Mouse (Mus musculus): ENCODE measurements at regions not wholly inside any gene's neighbourhood (a gene's known extent, or its start where the extent isn't known, plus 50 kb on each side); places are given as distances from the start of the nearest gene placed in this dataset.

DNA sequence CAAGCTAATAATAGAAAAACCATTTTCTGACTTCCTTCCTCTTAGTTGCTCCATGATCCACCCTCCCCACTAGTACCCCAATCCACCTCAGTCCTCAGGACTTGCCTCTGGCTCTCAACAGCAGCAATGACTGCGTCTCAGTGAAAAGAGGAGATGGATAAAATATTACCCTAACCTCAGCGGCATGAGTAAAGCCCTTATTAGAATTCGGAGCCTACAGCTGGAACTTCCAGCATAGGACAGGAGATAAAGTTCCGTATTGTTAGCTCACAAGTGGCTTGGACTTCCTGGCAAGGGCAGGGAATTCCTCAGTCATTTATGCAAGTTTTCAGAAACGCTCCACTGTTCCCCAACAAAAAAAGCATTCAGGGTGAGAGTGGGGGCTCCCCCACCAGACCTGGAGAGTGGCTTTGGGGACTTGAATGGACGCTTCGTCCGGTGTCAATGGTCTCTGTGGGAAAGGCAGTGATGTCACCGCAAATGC lies 106.2 kb upstream of the Pabpc6 start:
- no peak overlapping the region for H3K4me3 ChIP-seq (replicated peaks)
- WGBS = 43% methylated on average over 9 of the region's 9 CpGs
- no peak overlapping the region for H3K27ac ChIP-seq (replicated peaks)
- H3K4me1 ChIP-seq = no peaks in the 10 kb centered on the region
- no peaks in the 10 kb centered on the region for H3K27me3 ChIP-seq
- ATAC-seq (ENCODE audit: insufficient number of reproducible peaks, low FRiP score, low TSS enrichment, low read depth) = no peak
- no peaks in the 10 kb centered on the region for H3K36me3 ChIP-seq
- H3K9ac ChIP-seq = no peak overlapping the region
- no peaks in the 10 kb centered on the region for H3K9me3 ChIP-seq (replicated peaks)
- H3K4me2 ChIP-seq (replicated peaks) = no peak overlapping the region

DNA sequence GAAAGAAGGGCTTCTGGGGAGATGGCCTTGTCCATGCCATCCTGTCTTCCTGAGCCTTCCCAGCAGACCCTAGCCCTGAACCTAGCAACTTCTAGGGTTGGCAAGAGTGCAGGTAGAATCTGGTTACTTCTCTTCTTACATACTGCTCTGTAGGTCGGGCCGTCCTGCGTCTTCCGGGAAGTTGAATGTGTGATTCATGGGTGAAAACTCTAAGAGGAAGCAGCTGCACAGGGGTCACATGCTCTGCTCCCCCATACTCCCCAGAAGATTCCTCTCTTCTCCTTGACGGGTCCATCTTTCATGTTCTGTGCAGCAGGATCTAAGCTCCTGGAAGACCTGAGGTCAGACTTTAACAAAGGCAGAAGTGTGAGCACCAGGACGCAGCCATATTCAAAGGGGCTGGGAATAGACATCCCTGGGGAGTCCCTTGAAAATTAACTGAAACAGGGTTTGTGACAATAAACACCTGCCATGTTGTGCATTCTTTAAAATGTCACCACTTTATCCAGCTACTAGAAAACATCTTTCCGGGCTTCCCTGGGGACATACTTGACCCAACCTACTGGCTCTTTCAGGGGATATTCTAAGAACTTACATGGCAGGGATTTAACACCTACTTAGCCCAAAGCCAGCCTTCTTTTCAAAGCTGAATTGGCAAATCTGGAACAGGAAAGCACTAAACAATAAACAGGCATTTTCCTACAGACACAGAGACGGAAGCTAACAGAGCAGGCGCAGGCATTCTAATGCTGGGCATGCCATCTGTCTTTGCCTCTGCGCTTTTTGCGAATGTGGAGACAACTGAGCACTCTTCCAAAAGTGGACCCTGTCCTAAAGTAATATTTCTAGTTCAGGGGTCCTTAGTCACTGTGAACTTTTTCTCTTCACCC lies 105.5 kb upstream of the Pabpc6 start:
- Histone ChIP-seq H3K9me3 (replicated peaks) (no peaks in the 10 kb centered on the region), H3K4me2 (replicated peaks) (no peak overlapping the region), H3K36me3 (no peaks in the 10 kb centered on the region), H3K9ac (no peak overlapping the region), H3K27me3 (no peaks in the 10 kb centered on the region), H3K4me1 (no peaks in the 10 kb centered on the region), H3K4me3 (replicated peaks) (no peak overlapping the region), H3K27ac (replicated peaks) (0 out of 2 replicates have a peak overlapping the region, but pooled peaks have one; percentile 19)
- ATAC-seq (ENCODE audit: insufficient number of reproducible peaks, low FRiP score, low TSS enrichment, low read depth) = no peak
- WGBS = 70% methylated on average over 11 of the region's 11 CpGs

- Histone ChIP-seq H3K27ac (replicated peaks) (no peak overlapping the region), H3K4me1 (no peaks in the 10 kb centered on the region), H3K4me3 (replicated peaks) (no peak overlapping the region), H3K9me3 (replicated peaks) (no peaks in the 10 kb centered on the region), H3K9ac (no peak overlapping the region), H3K36me3 (no peaks in the 10 kb centered on the region), H3K27me3 (no peaks in the 10 kb centered on the region), H3K4me2 (replicated peaks) (no peak overlapping the region)
- ATAC-seq (ENCODE audit: insufficient number of reproducible peaks, low FRiP score, low TSS enrichment, low read depth) = no peak
- 73% methylated on average over 2 of the region's 2 CpGs for WGBS
Observed at GRCm38 (mm10) chr17:9773744-9774143, 104.2 kb upstream of the Pabpc6 start.

DNA sequence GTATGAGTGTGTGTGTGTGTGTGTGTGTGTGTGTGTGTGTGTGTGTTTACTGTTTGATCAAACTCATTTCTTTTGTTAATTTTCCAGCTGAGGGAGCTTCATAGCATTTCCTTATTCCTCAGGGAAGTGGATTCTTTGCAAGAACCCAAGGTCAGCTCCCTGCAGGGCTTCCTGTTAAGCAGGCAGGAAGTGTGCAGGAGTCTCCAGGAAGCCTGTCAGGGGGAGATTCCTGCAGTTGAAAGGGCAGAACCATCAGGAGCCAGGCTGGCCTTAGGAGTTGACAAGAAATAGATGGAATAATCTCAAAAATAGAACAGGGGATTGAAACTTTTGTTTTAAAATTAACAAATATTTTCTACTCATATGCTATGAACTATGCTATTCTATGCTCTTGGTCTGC lies 98.8 kb upstream of the Pabpc6 start:
- peaks cover 12% of the 10 kb centered on the region; the same call in 1 of the 2 replicates for H3K4me1 ChIP-seq
- no peak overlapping the region for H3K4me2 ChIP-seq (replicated peaks)
- no peaks in the 10 kb centered on the region for H3K27me3 ChIP-seq
- no peak overlapping the region for H3K27ac ChIP-seq (replicated peaks)
- no peak overlapping the region for H3K4me3 ChIP-seq (replicated peaks)
- ATAC-seq (ENCODE audit: insufficient number of reproducible peaks, low FRiP score, low TSS enrichment, low read depth) = no peak
- H3K36me3 ChIP-seq = no peaks in the 10 kb centered on the region
- H3K9ac ChIP-seq = no peak overlapping the region
- no peaks in the 10 kb centered on the region for H3K9me3 ChIP-seq (replicated peaks)

GRCm38 (mm10) chr17:9765680-9766250 lies 96.2 kb upstream of the Pabpc6 start:
- H3K27ac ChIP-seq (replicated peaks) = no peak overlapping the region
- H3K4me3 ChIP-seq (replicated peaks) = no peak overlapping the region
- H3K4me1 ChIP-seq = peaks cover 12% of the 10 kb centered on the region; the same call in 1 of the 2 replicates
- ATAC-seq (ENCODE audit: insufficient number of reproducible peaks, low FRiP score, low TSS enrichment, low read depth) = no peak
- WGBS = 79% methylated on average over 5 of the region's 5 CpGs
- H3K4me2 ChIP-seq (replicated peaks) = no peak overlapping the region
- H3K27me3 ChIP-seq = 0 out of 2 replicates have a peak, but pooled peaks cover 3% of the 10 kb centered on the region
- no peak overlapping the region for H3K9ac ChIP-seq
- H3K9me3 ChIP-seq (replicated peaks) = no peaks in the 10 kb centered on the region
- H3K36me3 ChIP-seq = no peaks in the 10 kb centered on the region

DNA sequence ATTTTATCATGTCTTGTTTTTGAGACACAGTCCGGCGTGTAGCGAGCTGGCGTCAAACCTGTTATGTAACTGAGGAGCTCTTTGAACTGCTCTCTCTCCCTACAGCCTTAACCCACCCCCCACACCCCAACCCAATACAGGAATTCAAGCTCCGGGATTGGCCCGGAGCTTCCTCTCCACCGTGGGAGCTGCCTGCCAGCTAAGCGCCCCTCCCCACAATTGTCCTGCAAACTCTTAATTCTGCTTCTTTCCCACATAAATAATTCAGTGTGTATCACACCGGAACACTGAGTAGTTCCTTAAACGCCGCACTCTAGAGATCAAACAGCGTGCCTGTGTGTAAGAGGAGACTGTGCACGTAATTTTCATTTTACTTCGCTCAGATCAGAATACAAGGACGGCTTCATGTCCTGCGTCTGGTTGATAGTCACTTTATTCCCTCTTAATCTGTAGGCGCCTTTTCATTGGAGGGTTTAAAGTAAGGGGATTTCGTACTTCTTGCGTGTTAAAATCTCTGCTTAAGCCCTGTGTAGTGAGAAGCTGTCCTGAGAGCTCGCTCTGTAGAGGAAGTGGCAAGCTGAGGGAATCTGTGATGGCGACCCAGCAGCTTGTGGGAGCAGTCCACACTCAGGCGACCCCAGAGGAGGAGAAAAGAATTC lies 95.3 kb upstream of the Pabpc6 start:
- no peak for ATAC-seq (ENCODE audit: insufficient number of reproducible peaks, low FRiP score, low TSS enrichment, low read depth)
- 0 out of 2 replicates have a peak overlapping the region, but pooled peaks have one; percentile 14 for H3K27ac ChIP-seq (replicated peaks)
- 0 out of 2 replicates have a peak, but pooled peaks cover 3% of the 10 kb centered on the region for H3K27me3 ChIP-seq
- 0 out of 2 replicates have a peak overlapping the region, but pooled peaks have one; percentile 10 for H3K9ac ChIP-seq
- peak overlapping the region; percentile 77 for H3K4me2 ChIP-seq (replicated peaks)
- H3K4me1 ChIP-seq = peaks cover 12% of the 10 kb centered on the region; the same call in 1 of the 2 replicates
- H3K4me3 ChIP-seq (replicated peaks) = peak overlapping the region; percentile 42
- under 1% methylated on average over 22 of the region's 22 CpGs for WGBS
- no peaks in the 10 kb centered on the region for H3K9me3 ChIP-seq (replicated peaks)
- H3K36me3 ChIP-seq = no peaks in the 10 kb centered on the region

DNA sequence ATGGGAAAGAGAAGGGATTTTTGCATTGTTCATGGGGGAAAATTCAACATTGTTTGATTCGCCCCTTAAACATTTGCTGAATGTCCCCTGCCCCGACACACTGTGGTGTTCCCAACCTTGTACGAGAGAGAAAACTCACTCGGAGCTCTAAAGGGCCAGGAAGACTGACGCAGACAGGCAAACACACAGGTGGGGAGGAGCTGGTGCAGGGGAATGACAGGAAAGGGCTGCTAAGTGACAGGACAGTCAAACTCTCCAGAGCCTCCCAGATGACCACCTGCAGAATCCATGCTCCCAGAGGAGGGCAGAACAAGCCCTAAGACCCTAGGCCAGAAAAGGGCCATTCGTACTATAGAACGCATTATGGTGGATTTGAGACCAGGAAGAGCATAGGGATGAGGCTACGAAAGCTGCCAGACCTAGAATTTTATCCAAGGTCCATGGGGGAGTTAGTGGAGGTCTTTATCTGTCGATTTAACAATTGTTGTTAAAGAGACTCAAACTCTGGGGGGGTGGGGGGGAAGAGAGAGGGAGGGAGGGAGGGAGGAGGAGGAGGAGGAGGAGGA lies 94.6 kb upstream of the Pabpc6 start:
- Histone ChIP-seq H3K4me1 (peaks cover 15% of the 10 kb centered on the region; the same call in 1 of the 2 replicates), H3K36me3 (no peaks in the 10 kb centered on the region), H3K4me2 (replicated peaks) (peak overlapping the region; percentile 77), H3K9me3 (replicated peaks) (no peaks in the 10 kb centered on the region), H3K27ac (replicated peaks) (no peak overlapping the region), H3K9ac (no peak overlapping the region), H3K4me3 (replicated peaks) (peak overlapping the region; percentile 27), H3K27me3 (0 out of 2 replicates have a peak, but pooled peaks cover 3% of the 10 kb centered on the region)
- 11% methylated on average over 9 of the region's 9 CpGs for WGBS
- ATAC-seq (ENCODE audit: insufficient number of reproducible peaks, low FRiP score, low TSS enrichment, low read depth) = no peak

GRCm38 (mm10) chr17:9763110-9763509 lies 93.6 kb upstream of the Pabpc6 start:
- H3K4me1 ChIP-seq = peaks cover 15% of the 10 kb centered on the region; the same call in 1 of the 2 replicates
- H3K9me3 ChIP-seq (replicated peaks) = no peaks in the 10 kb centered on the region
- 36% methylated on average over 9 of the region's 9 CpGs for WGBS
- no peaks in the 10 kb centered on the region for H3K36me3 ChIP-seq
- no peak overlapping the region for H3K4me2 ChIP-seq (replicated peaks)
- H3K27ac ChIP-seq (replicated peaks) = no peak overlapping the region
- no peak overlapping the region for H3K9ac ChIP-seq
- no peak for ATAC-seq (ENCODE audit: insufficient number of reproducible peaks, low FRiP score, low TSS enrichment, low read depth)
- H3K27me3 ChIP-seq = 0 out of 2 replicates have a peak, but pooled peaks cover 3% of the 10 kb centered on the region
- no peak overlapping the region for H3K4me3 ChIP-seq (replicated peaks)

DNA sequence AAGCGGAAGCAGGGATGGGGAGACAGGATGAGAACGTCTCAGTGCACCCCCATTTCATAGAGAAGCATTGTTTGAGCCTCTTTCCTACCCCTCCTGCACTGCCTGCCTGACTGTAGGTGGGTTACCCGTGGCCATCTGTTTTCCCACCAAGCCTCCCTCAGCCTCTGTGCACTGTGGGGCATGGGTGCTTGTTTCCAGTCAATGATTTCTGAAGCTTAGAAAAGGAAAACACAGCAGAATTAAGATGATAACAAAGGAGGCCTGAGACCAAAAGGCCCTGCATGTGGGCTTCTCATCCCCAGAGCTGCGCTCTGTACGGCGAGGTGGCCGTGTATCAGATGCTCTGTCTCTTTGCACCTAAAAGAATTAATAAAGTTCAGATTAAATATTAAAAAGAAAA lies 92.9 kb upstream of the Pabpc6 start:
- ATAC-seq (ENCODE audit: insufficient number of reproducible peaks, low FRiP score, low TSS enrichment, low read depth) = no peak
- Histone ChIP-seq H3K4me2 (replicated peaks) (no peak overlapping the region), H3K9ac (no peak overlapping the region), H3K36me3 (no peaks in the 10 kb centered on the region), H3K4me3 (replicated peaks) (no peak overlapping the region), H3K27me3 (0 out of 2 replicates have a peak, but pooled peaks cover 3% of the 10 kb centered on the region), H3K4me1 (peaks cover 15% of the 10 kb centered on the region; the same call in 1 of the 2 replicates), H3K9me3 (replicated peaks) (no peaks in the 10 kb centered on the region), H3K27ac (replicated peaks) (no peak overlapping the region)
- 71% methylated on average over 7 of the region's 7 CpGs for WGBS

DNA sequence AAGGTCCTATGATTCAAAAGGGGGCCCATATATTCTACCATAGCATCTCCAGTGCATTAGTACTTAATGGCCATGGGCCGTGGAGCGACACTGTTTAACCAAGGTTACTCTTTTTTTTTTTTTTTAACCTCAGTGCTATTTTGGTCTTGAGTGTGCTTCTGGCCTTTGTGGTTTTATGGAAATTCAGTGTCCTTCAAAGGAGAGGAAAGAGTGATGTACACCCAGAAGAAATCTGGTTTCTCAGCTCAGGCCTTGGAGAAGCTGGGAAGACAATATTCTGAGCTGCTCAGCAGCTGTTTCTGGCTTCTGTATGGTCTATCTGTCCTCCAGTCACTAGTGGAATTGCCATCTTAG lies 91.2 kb upstream of the Pabpc6 start:
- 0 out of 2 replicates have a peak, but pooled peaks cover 3% of the 10 kb centered on the region for H3K27me3 ChIP-seq
- H3K4me2 ChIP-seq (replicated peaks) = no peak overlapping the region
- no peaks in the 10 kb centered on the region for H3K9me3 ChIP-seq (replicated peaks)
- no peaks in the 10 kb centered on the region for H3K36me3 ChIP-seq
- no peak overlapping the region for H3K9ac ChIP-seq
- WGBS = 87% methylated on average over 2 of the region's 2 CpGs
- ATAC-seq (ENCODE audit: insufficient number of reproducible peaks, low FRiP score, low TSS enrichment, low read depth) = no peak
- H3K27ac ChIP-seq (replicated peaks) = no peak overlapping the region
- H3K4me3 ChIP-seq (replicated peaks) = no peak overlapping the region
- peaks cover 15% of the 10 kb centered on the region; the same call in 1 of the 2 replicates for H3K4me1 ChIP-seq

Measured in embryonic facial prominence, embryonic 15.5 days (tissue).